Mouse (Mus musculus) spleen, adult 2 months (tissue): ENCODE measurements around the gene Sec22c. TPM values are rescaled to one million over a fixed set of nuclear protein-coding genes. Genes with fewer than 3 reads are reported as not detected.

Source experiments
- DNase-seq, 2 experiments: peaks; one replicate each; pipeline versions ENCODE4 v3.0.0 to v3.0.0-alpha.2; 2012 to 2021; ENCODE audit warnings: low spot score in 2 of 2, low read depth in 1 of 2
- H3K27ac ChIP-seq: fragments of 200-500 bp; 2 replicates; pipeline ENCODE4 v1.5.1; 2012; ENCODE audit warnings: low read length, inconsistent platforms; ENCODE audit not compliant: insufficient read depth
- H3K27me3 ChIP-seq: fragments of 200-500 bp; 2 replicates; pipeline ENCODE4 v1.6.1; 2012; ENCODE audit warnings: mild to moderate bottlenecking, moderate library complexity, low read length, inconsistent platforms; ENCODE audit not compliant: control insufficient read depth, insufficient read depth
- H3K36me3 ChIP-seq: fragments of 200-500 bp; 2 replicates; pipeline ENCODE4 v1.6.1; 2012; ENCODE audit warnings: mild to moderate bottlenecking, low read length, inconsistent platforms; ENCODE audit not compliant: control insufficient read depth, insufficient read depth
- H3K4me1 ChIP-seq: fragments of 200-500 bp; 2 replicates; pipeline ENCODE4 v1.6.1; 2011; ENCODE audit warnings: inconsistent platforms; ENCODE audit not compliant: control insufficient read depth, insufficient read depth, insufficient read length
- H3K4me3 ChIP-seq: fragments of 200-500 bp; 2 replicates; pipeline ENCODE4 v1.5.1; 2011; ENCODE audit warnings: mild to moderate bottlenecking, inconsistent platforms; ENCODE audit not compliant: insufficient read depth, insufficient read length; ENCODE audit errors: extremely low read depth
- CTCF ChIP-seq: fragments of 200-500 bp; IDR thresholded peaks from 2 replicates; pipeline ENCODE4 v1.5.1; 2011; ENCODE audit warnings: mild to moderate bottlenecking, inconsistent platforms; ENCODE audit not compliant: insufficient read depth, insufficient read length, insufficient replicate concordance; ENCODE audit errors: extremely low read depth
- POLR2A ChIP-seq: fragments of 200-500 bp; IDR thresholded peaks from 2 replicates; pipeline ENCODE4 v1.6.1; 2011; ENCODE audit warnings: low read depth, low read length, inconsistent platforms
- WGBS: fragments of 180-500 bp; shearing (Covaris S2); methylation state at CpG from one replicate; pipeline ENCODE4 v1.1.7; 2018; 5-methylcytosine and 5-hydroxymethylcytosine counted together
- polyA plus RNA-seq: library from polyadenylated mRNA; depleted of rRNA; stranded (reverse); fragments of >200 nt; gene quantifications from 2 replicates; pipeline ENCODE4 v1.2.3, GENCODE M21; 2012

Sec22c gene
- polyA plus RNA-seq, 1 experiment: 10.0 TPM

- H3K4me3 ChIP-seq: peak overlapping the region; percentile 41
- 1% methylated on average over 28 of the region's 28 CpGs for WGBS
- H3K27me3 ChIP-seq: no peaks in the 10 kb centered on the region
- no peaks in the 10 kb centered on the region for H3K36me3 ChIP-seq
- DNase-seq: peak in 1 of 2 experiments; percentile 64
- peaks cover 15% of the 10 kb centered on the region for H3K4me1 ChIP-seq
- H3K27ac ChIP-seq: no peak overlapping the region
- TF ChIP-seq POLR2A: no peak
- TF ChIP-seq CTCF: peak; percentile 84; the same call in 1 of the 2 replicates
Measured at GRCm38 (mm10) chr9:121669348-121669791, 35.9 kb downstream of the Sec22c start.

- no peak overlapping the region for H3K27ac ChIP-seq
- no peak for DNase-seq
- TF ChIP-seq CTCF: no peak
- no peak for TF ChIP-seq POLR2A
- WGBS: 57% methylated on average over 11 of the region's 11 CpGs
- H3K4me3 ChIP-seq: no peak overlapping the region
- no peaks in the 10 kb centered on the region for H3K27me3 ChIP-seq
- no peaks in the 10 kb centered on the region for H3K36me3 ChIP-seq
- H3K4me1 ChIP-seq: peaks cover 6% of the 10 kb centered on the region
Measured at GRCm38 (mm10) chr9:121667822-121668221, 37.5 kb downstream of the Sec22c start.

- Histone ChIP-seq H3K4me1 (peaks cover 6% of the 10 kb centered on the region), H3K36me3 (no peaks in the 10 kb centered on the region), H3K4me3 (no peak overlapping the region), H3K27ac (no peak overlapping the region), H3K27me3 (no peaks in the 10 kb centered on the region)
- DNase-seq: no peak
- TF ChIP-seq POLR2A (no peak), CTCF (no peak)
- WGBS: 91% methylated on average over 16 of the region's 16 CpGs
Measured at GRCm38 (mm10) chr9:121666957-121667630, 38.2 kb downstream of the Sec22c start.

GRCm38 (mm10) chr9:121664104-121664503, 41.2 kb downstream of the Sec22c start:
- WGBS: 84% methylated on average over 5 of the region's 5 CpGs
- no peaks in the 10 kb centered on the region for H3K36me3 ChIP-seq
- DNase-seq: no peak
- no peak for TF ChIP-seq POLR2A
- no peak for TF ChIP-seq CTCF
- H3K27me3 ChIP-seq: no peaks in the 10 kb centered on the region
- no peak overlapping the region for H3K27ac ChIP-seq
- H3K4me3 ChIP-seq: no peak overlapping the region
- 0 out of 2 replicates have a peak, but pooled peaks cover 1% of the 10 kb centered on the region for H3K4me1 ChIP-seq

GRCm38 (mm10) chr9:121663467-121663866, 41.8 kb downstream of the Sec22c start:
- no peak for TF ChIP-seq POLR2A
- TF ChIP-seq CTCF: no peak
- Histone ChIP-seq H3K36me3 (no peaks in the 10 kb centered on the region), H3K4me1 (no peaks in the 10 kb centered on the region), H3K4me3 (no peak overlapping the region), H3K27me3 (no peaks in the 10 kb centered on the region), H3K27ac (no peak overlapping the region)
- 77% methylated on average over 6 of the region's 6 CpGs for WGBS
- no peak for DNase-seq

- no peaks in the 10 kb centered on the region for H3K4me1 ChIP-seq
- TF ChIP-seq CTCF (no peak), POLR2A (no peak)
- H3K4me3 ChIP-seq: no peak overlapping the region
- DNase-seq: no peak
- 90% methylated on average over 7 of the region's 7 CpGs for WGBS
- no peak overlapping the region for H3K27ac ChIP-seq
- no peaks in the 10 kb centered on the region for H3K27me3 ChIP-seq
- no peaks in the 10 kb centered on the region for H3K36me3 ChIP-seq
Measured at GRCm38 (mm10) chr9:121659791-121660190, 45.5 kb downstream of the Sec22c start.

- H3K27me3 ChIP-seq: no peaks in the 10 kb centered on the region
- TF ChIP-seq POLR2A (no peak), CTCF (no peak)
- no peaks in the 10 kb centered on the region for H3K36me3 ChIP-seq
- H3K27ac ChIP-seq: no peak overlapping the region
- H3K4me3 ChIP-seq: no peak overlapping the region
- H3K4me1 ChIP-seq: no peaks in the 10 kb centered on the region
- no peak for DNase-seq
- WGBS: 83% methylated on average over 7 of the region's 7 CpGs
Measured at GRCm38 (mm10) chr9:121658248-121658647, 47.0 kb downstream of the Sec22c start.
